Mouse (Mus musculus) kidney, embryonic 15.5 days (tissue): ENCODE data around the gene Olfr1163. TPM values are rescaled to one million over a fixed set of nuclear protein-coding genes. Genes with fewer than 3 reads are reported as not detected.
"Not testable (repeated sequence)": the region's sequence is repeated elsewhere in the genome, so short reads cannot be mapped to it uniquely, and the experiment has no call there.

ENCODE experiments used
- ATAC-seq: fragments of 200-750 bp; cut with Nextera tagmentation; replicated peaks from 2 replicates; pipeline ENCODE4 v1.8.0; 2017; ENCODE audit warnings: moderate TSS enrichment; ENCODE audit not compliant: low FRiP score
- H3K27ac ChIP-seq: fragments of 300-500 bp; sonication (generic); 2 replicates; pipeline ENCODE4 v1.5.1; 2015; ENCODE audit warnings: mild to moderate bottlenecking, inconsistent platforms
- H3K27me3 ChIP-seq: fragments of 300-500 bp; sonication (generic); 2 replicates; pipeline ENCODE4 v1.6.1; 2015; ENCODE audit warnings: inconsistent platforms
- H3K36me3 ChIP-seq: fragments of 300-500 bp; sonication (generic); 2 replicates; pipeline ENCODE4 v1.6.1; 2015; ENCODE audit warnings: inconsistent platforms
- H3K4me1 ChIP-seq: fragments of 300-500 bp; sonication (generic); 2 replicates; pipeline ENCODE4 v1.6.1; 2015; ENCODE audit warnings: inconsistent platforms
- H3K4me2 ChIP-seq: fragments of 300-500 bp; sonication (generic); 2 replicates; pipeline ENCODE4 v1.6.1; 2015; ENCODE audit warnings: moderate library complexity, mild to moderate bottlenecking, inconsistent platforms
- H3K4me3 ChIP-seq: fragments of 300-500 bp; sonication (generic); replicated peaks from 2 replicates; pipeline ENCODE4 v1.5.1; 2015; ENCODE audit warnings: mild to moderate bottlenecking, inconsistent platforms
- H3K9ac ChIP-seq: fragments of 300-500 bp; sonication (generic); 2 replicates; pipeline ENCODE4 v1.6.1; 2015; ENCODE audit warnings: mild to moderate bottlenecking, inconsistent platforms
- H3K9me3 ChIP-seq: fragments of 300-500 bp; sonication (generic); replicated peaks from 2 replicates; pipeline ENCODE4 v1.6.1; 2016; ENCODE audit warnings: inconsistent platforms
- WGBS: fragments of 180-500 bp; shearing (Covaris S2); methylation state at CpG from one replicate; pipeline ENCODE4 v1.1.7; 2015; ENCODE audit warnings: mixed read lengths; 5-methylcytosine and 5-hydroxymethylcytosine counted together
- polyA plus RNA-seq: library from polyadenylated mRNA; unstranded; fragments of >200 nt; fragmentation: Nextera tagmentation; extraction: Ambion mirVana; gene quantifications from 2 replicates; pipeline ENCODE4 v1.2.1, GENCODE M21; 2015

Gene Olfr1163
- polyA plus RNA-seq, result not detected in 2 replicates

- Histone ChIP-seq H3K9ac (no peak within 1 kb of the TSS), H3K4me2 (no peak within 1 kb of the TSS), H3K27me3 (no peaks in the 10 kb centered on the region), H3K27ac (no peak within 1 kb of the TSS), H3K36me3 (no peaks in the 10 kb centered on the region), H3K9me3 (no peaks in the 10 kb centered on the region), H3K4me1 (no peaks in the 10 kb centered on the region), H3K4me3 (no peak within 1 kb of the TSS)
- no peak for ATAC-seq
Observed at GRCm38 (mm10) chr2:88071730-88072129, at the start of gene Olfr1163. Olfr1163 (minus strand) TSS chr2:88071830.

GRCm38 (mm10) chr2:88093866-88094265, 22.2 kb upstream of the Olfr1163 start, which contains the start of gene Olfr1164:
Olfr1164 (minus strand) TSS chr2:88093966.
- Histone ChIP-seq H3K4me2 (no peak within 1 kb of the TSS), H3K27me3 (no peaks in the 10 kb centered on the region), H3K27ac (no peak within 1 kb of the TSS), H3K9ac (no peak within 1 kb of the TSS), H3K4me3 (no peak within 1 kb of the TSS), H3K9me3 (no peaks in the 10 kb centered on the region), H3K36me3 (no peaks in the 10 kb centered on the region), H3K4me1 (no peaks in the 10 kb centered on the region)
- no peak for ATAC-seq
- WGBS, result 80% methylated on average over 4 of the region's 4 CpGs

GRCm38 (mm10) chr2:88063587-88063986, 8.0 kb downstream of the Olfr1163 start:
- Histone ChIP-seq H3K4me3 (no peak overlapping the region), H3K9ac (no peak overlapping the region), H3K4me1 (no peaks in the 10 kb centered on the region), H3K9me3 (peaks cover 4% of the 10 kb centered on the region), H3K27ac (no peak overlapping the region), H3K27me3 (no peaks in the 10 kb centered on the region), H3K4me2 (no peak overlapping the region), H3K36me3 (no peaks in the 10 kb centered on the region)
- WGBS, result 89% methylated on average over 2 of the region's 2 CpGs
- ATAC-seq, result no peak

DNA sequence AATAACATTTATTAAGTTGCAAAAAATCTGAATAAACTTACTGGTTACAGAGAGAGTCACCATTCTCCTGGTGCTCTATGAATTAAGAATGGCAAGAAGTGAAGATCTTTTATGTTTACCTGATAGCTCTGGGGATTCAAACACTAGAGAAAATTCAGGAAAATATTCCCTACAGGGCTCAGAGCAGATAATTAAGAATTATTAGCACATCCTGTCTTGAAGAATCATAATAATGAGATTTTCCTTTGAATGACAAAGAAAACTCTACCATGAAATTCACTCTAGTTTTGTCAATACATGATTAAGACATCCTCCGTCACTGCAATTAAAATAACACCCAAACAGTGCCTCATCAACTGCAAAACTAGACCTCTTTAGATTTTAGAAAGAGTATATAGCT, 20.6 kb downstream of the Olfr1163 start, which contains the start of gene Olfr1162:
TSS of gene Olfr1162 (minus strand) at position 101 of the 400 bp plus-strand sequence.
- H3K9me3 ChIP-seq, result no peaks in the 10 kb centered on the region
- no peaks in the 10 kb centered on the region for H3K4me1 ChIP-seq
- H3K27ac ChIP-seq, result no peak within 1 kb of the TSS
- WGBS, result 78% methylated on average over 1 of the region's 1 CpGs
- H3K4me2 ChIP-seq, result no peak within 1 kb of the TSS
- H3K27me3 ChIP-seq, result no peaks in the 10 kb centered on the region
- no peaks in the 10 kb centered on the region for H3K36me3 ChIP-seq
- H3K9ac ChIP-seq, result no peak within 1 kb of the TSS
- no peak for ATAC-seq
- H3K4me3 ChIP-seq, result no peak within 1 kb of the TSS

DNA sequence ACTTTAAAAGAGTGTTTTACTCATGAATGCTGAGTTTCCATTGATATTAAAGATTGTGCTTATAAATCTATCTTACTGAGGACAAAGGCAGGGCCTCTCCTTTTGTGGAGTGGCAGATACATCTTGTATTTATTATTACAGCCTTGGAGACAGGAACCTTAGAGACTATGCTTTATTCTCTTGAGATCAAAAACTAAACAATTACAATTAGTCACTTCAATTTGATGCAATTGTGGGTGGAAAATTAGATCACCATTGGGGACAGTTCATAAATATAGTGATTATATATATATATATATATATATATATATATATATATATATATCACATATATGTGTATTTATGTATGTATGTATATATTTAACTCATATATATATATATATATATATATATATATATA, 34.0 kb downstream of the Olfr1163 start, which contains the start of gene Olfr73:
TSS of gene Olfr73 (minus strand) at position 101 of the 400 bp plus-strand sequence.
- H3K4me1 ChIP-seq, result no peaks in the 10 kb centered on the region
- no peaks in the 10 kb centered on the region for H3K36me3 ChIP-seq
- no peak within 1 kb of the TSS for H3K4me2 ChIP-seq
- no peak for ATAC-seq
- H3K4me3 ChIP-seq, result no peak within 1 kb of the TSS
- H3K9ac ChIP-seq, result no peak within 1 kb of the TSS
- H3K27ac ChIP-seq, result no peak within 1 kb of the TSS
- no peaks in the 10 kb centered on the region for H3K9me3 ChIP-seq
- no peaks in the 10 kb centered on the region for H3K27me3 ChIP-seq

DNA sequence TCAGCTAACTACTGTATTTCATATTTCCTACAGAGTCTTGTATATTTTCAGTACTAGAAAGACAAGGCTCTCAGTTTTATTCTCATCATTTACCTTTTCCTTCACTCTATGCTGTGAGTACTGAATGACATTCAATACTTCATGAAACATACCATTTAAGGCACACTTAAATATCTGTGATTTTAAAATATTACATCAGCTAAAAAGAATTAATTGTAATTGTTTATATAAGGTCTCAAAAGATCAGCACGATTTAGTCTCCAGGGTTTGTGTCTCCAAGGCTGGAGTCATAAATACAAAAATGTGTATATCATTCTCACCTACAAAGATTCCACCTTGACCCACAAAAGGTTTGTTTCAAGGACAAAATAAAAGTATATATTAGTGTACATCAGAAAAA, 49.2 kb downstream of the Olfr1163 start, which contains the start of gene Olfr1161:
TSS of gene Olfr1161 (plus strand) at position 301 of the 400 bp plus-strand sequence.
- H3K9me3 ChIP-seq, H3K9ac ChIP-seq, H3K27ac ChIP-seq, H3K4me1 ChIP-seq, H3K4me2 ChIP-seq, H3K4me3 ChIP-seq, H3K27me3 ChIP-seq, H3K36me3 ChIP-seq, ATAC-seq: not testable (repeated sequence)
- 92% methylated on average over 1 of the region's 1 CpGs for WGBS

Other genes starting within 250 kb of the Olfr1163 start
- not detected in 2 replicates for gene Olfr1148, start 241.3 kb downstream of the Olfr1163 start, polyA plus RNA-seq
- not detected in 2 replicates for gene Olfr1150-ps1, start 227.8 kb downstream of the Olfr1163 start, polyA plus RNA-seq
- gene Olfr1151, start 216.0 kb downstream of the Olfr1163 start, polyA plus RNA-seq, result not detected in 2 replicates
- gene Olfr1152, start 205.3 kb downstream of the Olfr1163 start, polyA plus RNA-seq, result not detected in 2 replicates
- gene Olfr1153, start 176.9 kb downstream of the Olfr1163 start, polyA plus RNA-seq, result not detected in 2 replicates
- not detected in 2 replicates for gene Olfr1154, start 166.7 kb downstream of the Olfr1163 start, polyA plus RNA-seq
- gene Olfr1155, start 126.7 kb downstream of the Olfr1163 start, polyA plus RNA-seq, result not detected in 2 replicates
- gene Olfr1156, start 118.7 kb downstream of the Olfr1163 start, polyA plus RNA-seq, result not detected in 2 replicates
- gene Olfr1157, start 103.5 kb downstream of the Olfr1163 start, polyA plus RNA-seq, result not detected in 2 replicates
- gene Olfr74, start 97.2 kb downstream of the Olfr1163 start, polyA plus RNA-seq, result not detected in 2 replicates
- gene Olfr1158, start 81.7 kb downstream of the Olfr1163 start, polyA plus RNA-seq, result not detected in 2 replicates
- not detected in 2 replicates for gene Olfr1160, start 63.6 kb downstream of the Olfr1163 start, polyA plus RNA-seq
- gene Olfr1161, start 49.1 kb downstream of the Olfr1163 start, polyA plus RNA-seq, result not detected in 2 replicates
- gene Olfr73, start 34.1 kb downstream of the Olfr1163 start, polyA plus RNA-seq, result 0.05 TPM in 2 replicates
- gene Olfr1162, start 20.7 kb downstream of the Olfr1163 start, polyA plus RNA-seq, result not detected in 2 replicates
- not detected in 2 replicates for gene Olfr1164, start 22.1 kb upstream of the Olfr1163 start, polyA plus RNA-seq
- gene Olfr1166, start 56.4 kb upstream of the Olfr1163 start, polyA plus RNA-seq, result not detected in 2 replicates
- gene Olfr1167, start 83.4 kb upstream of the Olfr1163 start, polyA plus RNA-seq, result not detected in 2 replicates
- gene Olfr1168, start 110.0 kb upstream of the Olfr1163 start, polyA plus RNA-seq, result not detected in 2 replicates
- gene Olfr1170, start 156.5 kb upstream of the Olfr1163 start, polyA plus RNA-seq, result not detected in 2 replicates
- not detected in 2 replicates for gene Olfr1173, start 208.0 kb upstream of the Olfr1163 start, polyA plus RNA-seq
- gene Olfr1174-ps, start 243.3 kb upstream of the Olfr1163 start, polyA plus RNA-seq, result not detected in 2 replicates